Mouse (Mus musculus): Measurements from ENCODE around the gene Gpc3. TPM values are rescaled to one million over a fixed set of nuclear protein-coding genes. Genes with fewer than 3 reads are reported as not detected.
"Not testable (repeated sequence)": the region's sequence is repeated elsewhere in the genome, so short reads cannot be mapped to it uniquely, and the experiment has no call there.

Gpc3 gene
- polyA plus RNA-seq, 1 experiment from 2014 or later = 271 TPM

- no peak for DNase-seq (ENCODE audit: low spot score)
- WGBS = 45% methylated on average over 6 of the region's 6 CpGs
- Histone ChIP-seq H3K36me3 (no peaks in the 10 kb centered on the region), H3K27ac (no peak overlapping the region), H3K4me1 (replicated peaks) (peaks cover 8% of the 10 kb centered on the region), H3K4me3 (no peak overlapping the region), H3K9me3 (no peaks in the 10 kb centered on the region), H3K27me3 (ENCODE audit: insufficient read depth, poor library complexity, severe bottlenecking) (peaks cover 6% of the 10 kb centered on the region)
Measured at GRCm38 (mm10) chrX:52369304-52369937, 244.3 kb downstream of the Gpc3 start.

GRCm38 (mm10) chrX:52366826-52367225 is 246.9 kb downstream of the Gpc3 start:
- H3K36me3 ChIP-seq = no peaks in the 10 kb centered on the region
- H3K4me3 ChIP-seq = no peak overlapping the region
- no peaks in the 10 kb centered on the region for H3K9me3 ChIP-seq
- no peak overlapping the region for H3K27ac ChIP-seq
- no peak for DNase-seq (ENCODE audit: low spot score)
- 61% methylated on average over 5 of the region's 5 CpGs for WGBS
- peaks cover 8% of the 10 kb centered on the region for H3K4me1 ChIP-seq (replicated peaks)
- H3K27me3 ChIP-seq (ENCODE audit: insufficient read depth, poor library complexity, severe bottlenecking) = peaks cover 4% of the 10 kb centered on the region; the same call in 1 of the 2 replicates

GRCm38 (mm10) chrX:52365790-52366189 is 248.0 kb downstream of the Gpc3 start:
- peaks cover 4% of the 10 kb centered on the region; the same call in 1 of the 2 replicates for H3K27me3 ChIP-seq (ENCODE audit: insufficient read depth, poor library complexity, severe bottlenecking)
- H3K4me1 ChIP-seq (replicated peaks) = peaks cover 8% of the 10 kb centered on the region
- H3K4me3 ChIP-seq = no peak overlapping the region
- H3K9me3 ChIP-seq = no peaks in the 10 kb centered on the region
- H3K27ac ChIP-seq = no peak overlapping the region
- DNase-seq (ENCODE audit: low spot score) = no peak
- no peaks in the 10 kb centered on the region for H3K36me3 ChIP-seq
- WGBS = 84% methylated on average over 10 of the region's 10 CpGs

GRCm38 (mm10) chrX:52362241-52363011 is 251.3 kb downstream of the Gpc3 start:
- H3K36me3 ChIP-seq = no peaks in the 10 kb centered on the region
- H3K4me1 ChIP-seq (replicated peaks) = no peaks in the 10 kb centered on the region
- DNase-seq (ENCODE audit: low spot score) = no peak
- no peak overlapping the region for H3K27ac ChIP-seq
- no peaks in the 10 kb centered on the region for H3K9me3 ChIP-seq
- no peak overlapping the region for H3K4me3 ChIP-seq
- peaks cover under 1% of the 10 kb centered on the region; the same call in 1 of the 2 replicates for H3K27me3 ChIP-seq (ENCODE audit: insufficient read depth, poor library complexity, severe bottlenecking)
- 92% methylated on average over 4 of the region's 4 CpGs for WGBS

GRCm38 (mm10) chrX:52352981-52353380 is 260.8 kb downstream of the Gpc3 start:
- Histone ChIP-seq H3K4me1 (replicated peaks) (0 out of 2 replicates have a peak, but pooled peaks cover 5% of the 10 kb centered on the region), H3K27ac (no peak overlapping the region), H3K27me3 (ENCODE audit: insufficient read depth, poor library complexity, severe bottlenecking) (no peaks in the 10 kb centered on the region), H3K9me3 (no peaks in the 10 kb centered on the region), H3K36me3 (no peaks in the 10 kb centered on the region), H3K4me3 (no peak overlapping the region)
- no peak for DNase-seq (ENCODE audit: low spot score)
- WGBS = 78% methylated on average over 4 of the region's 4 CpGs

GRCm38 (mm10) chrX:52350631-52351030 is 263.1 kb downstream of the Gpc3 start:
- not testable (repeated sequence) for H3K9me3 ChIP-seq; H3K27me3 ChIP-seq (ENCODE audit: insufficient read depth, poor library complexity, severe bottlenecking); H3K27ac ChIP-seq; DNase-seq (ENCODE audit: low spot score); H3K36me3 ChIP-seq; H3K4me3 ChIP-seq; H3K4me1 ChIP-seq (replicated peaks)
- 60% methylated on average over 5 of the region's 5 CpGs for WGBS

GRCm38 (mm10) chrX:52348773-52349172 is 265.0 kb downstream of the Gpc3 start:
- 35% methylated on average over 6 of the region's 6 CpGs for WGBS
- Histone ChIP-seq H3K4me3 (no peak overlapping the region), H3K36me3 (no peaks in the 10 kb centered on the region), H3K27me3 (ENCODE audit: insufficient read depth, poor library complexity, severe bottlenecking) (peaks cover 4% of the 10 kb centered on the region; the same call in 1 of the 2 replicates), H3K4me1 (replicated peaks) (0 out of 2 replicates have a peak, but pooled peaks cover 5% of the 10 kb centered on the region), H3K27ac (no peak overlapping the region), H3K9me3 (no peaks in the 10 kb centered on the region)
- DNase-seq (ENCODE audit: low spot score) = peak; percentile 26

- no peak for DNase-seq (ENCODE audit: low spot score)
- 0 out of 2 replicates have a peak, but pooled peaks cover 10% of the 10 kb centered on the region for H3K4me1 ChIP-seq (replicated peaks)
- H3K9me3 ChIP-seq = no peaks in the 10 kb centered on the region
- no peak overlapping the region for H3K4me3 ChIP-seq
- H3K36me3 ChIP-seq = no peaks in the 10 kb centered on the region
- H3K27me3 ChIP-seq (ENCODE audit: insufficient read depth, poor library complexity, severe bottlenecking) = peaks cover 4% of the 10 kb centered on the region; the same call in 1 of the 2 replicates
- WGBS = 80% methylated on average over 3 of the region's 3 CpGs
- no peak overlapping the region for H3K27ac ChIP-seq
Measured at GRCm38 (mm10) chrX:52344018-52344417, 269.7 kb downstream of the Gpc3 start.

GRCm38 (mm10) chrX:52340251-52340650 is 273.5 kb downstream of the Gpc3 start:
- no peak overlapping the region for H3K27ac ChIP-seq
- no peak for DNase-seq (ENCODE audit: low spot score)
- H3K27me3 ChIP-seq (ENCODE audit: insufficient read depth, poor library complexity, severe bottlenecking) = no peaks in the 10 kb centered on the region
- 0 out of 2 replicates have a peak, but pooled peaks cover 4% of the 10 kb centered on the region for H3K4me1 ChIP-seq (replicated peaks)
- WGBS = 47% methylated on average over 3 of the region's 3 CpGs
- H3K9me3 ChIP-seq = no peaks in the 10 kb centered on the region
- H3K4me3 ChIP-seq = no peak overlapping the region
- no peaks in the 10 kb centered on the region for H3K36me3 ChIP-seq

GRCm38 (mm10) chrX:52321791-52322190 is 292.0 kb downstream of the Gpc3 start:
- no peak overlapping the region for H3K27ac ChIP-seq
- H3K4me1 ChIP-seq (replicated peaks) = no peaks in the 10 kb centered on the region
- no peak for DNase-seq (ENCODE audit: low spot score)
- no peaks in the 10 kb centered on the region for H3K36me3 ChIP-seq
- no peak overlapping the region for H3K4me3 ChIP-seq
- H3K27me3 ChIP-seq (ENCODE audit: insufficient read depth, poor library complexity, severe bottlenecking) = no peaks in the 10 kb centered on the region
- WGBS = 84% methylated on average over 4 of the region's 4 CpGs
- no peaks in the 10 kb centered on the region for H3K9me3 ChIP-seq

- Histone ChIP-seq H3K36me3 (no peaks in the 10 kb centered on the region), H3K27ac (no peak overlapping the region), H3K9me3 (no peaks in the 10 kb centered on the region), H3K27me3 (ENCODE audit: insufficient read depth, poor library complexity, severe bottlenecking) (no peaks in the 10 kb centered on the region), H3K4me1 (replicated peaks) (no peaks in the 10 kb centered on the region), H3K4me3 (no peak overlapping the region)
- WGBS = 68% methylated on average over 4 of the region's 4 CpGs
- DNase-seq (ENCODE audit: low spot score) = no peak
Measured at GRCm38 (mm10) chrX:52320653-52321052, 293.1 kb downstream of the Gpc3 start.

GRCm38 (mm10) chrX:52310976-52311375 is 302.8 kb downstream of the Gpc3 start:
- Histone ChIP-seq H3K27me3 (ENCODE audit: insufficient read depth, poor library complexity, severe bottlenecking) (0 out of 2 replicates have a peak, but pooled peaks cover 3% of the 10 kb centered on the region), H3K9me3 (no peaks in the 10 kb centered on the region), H3K4me3 (no peak overlapping the region), H3K27ac (no peak overlapping the region), H3K4me1 (replicated peaks) (no peaks in the 10 kb centered on the region), H3K36me3 (no peaks in the 10 kb centered on the region)
- 81% methylated on average over 2 of the region's 2 CpGs for WGBS
- DNase-seq (ENCODE audit: low spot score) = no peak

GRCm38 (mm10) chrX:52305226-52305625 is 308.5 kb downstream of the Gpc3 start:
- DNase-seq (ENCODE audit: low spot score) = no peak
- Histone ChIP-seq H3K36me3 (no peaks in the 10 kb centered on the region), H3K4me1 (replicated peaks) (no peaks in the 10 kb centered on the region), H3K27ac (no peak overlapping the region), H3K9me3 (no peaks in the 10 kb centered on the region), H3K27me3 (ENCODE audit: insufficient read depth, poor library complexity, severe bottlenecking) (no peaks in the 10 kb centered on the region; the same call in 1 of the 2 replicates), H3K4me3 (no peak overlapping the region)
- 92% methylated on average over 4 of the region's 4 CpGs for WGBS
